In genomic region chr4:127647189-127647588, GRCm38 (mm10) we compare ENCODE assay signal across 16 mouse cellular contexts.
DNase-seq lines count a peak whose midpoint lies in the region; ATAC-seq and TF ChIP-seq lines count a peak whose summit lies in the region.
"Had no signal": no experiment of that assay in that cellular context is flagged by ENCODE, and none has a peak within 500 bp of the region (broad histone marks: within the 10 kb centered on the region; RNA-seq: fewer than 3 reads in every experiment).

No protein-coding gene starts in this region.

- H3K79me2 ChIP-seq in heart, adult 2 months (replicated peaks; ENCODE audit: control insufficient read depth, insufficient read depth, low read length) = no peaks in the 10 kb centered on the region

- ATAC-seq in lung, postnatal 0 days = no peak
- ATAC-seq: forebrain, postnatal 0 days had no signal

- no peak overlapping the region for H3K4me3 ChIP-seq in heart, adult 2 months
- H3K4me3 ChIP-seq in kidney, adult 2 months (ENCODE audit: insufficient read depth, low read depth, low read length) = no peak overlapping the region
- H3K4me3 ChIP-seq in lung, postnatal 0 days (ENCODE audit: low read depth, low read length) = no peak overlapping the region
- H3K4me3 ChIP-seq: embryonic facial prominence, embryonic 13.5 days; forebrain, embryonic 10.5 days; heart, embryonic 12.5 days; liver, embryonic 13.5 days; midbrain, embryonic 12.5 days had no signal

- H3K4me1 ChIP-seq in heart, adult 2 months (ENCODE audit: control insufficient read depth, insufficient read depth, low read length) = no peaks in the 10 kb centered on the region
- H3K4me1 ChIP-seq in kidney, adult 2 months (ENCODE audit: control insufficient read depth, insufficient read depth, low read length) = no peaks in the 10 kb centered on the region
- H3K4me1 ChIP-seq in lung, postnatal 0 days (ENCODE audit: insufficient read depth, low read depth, low read length) = no peaks in the 10 kb centered on the region
- H3K4me1 ChIP-seq: forebrain, embryonic 10.5 days; heart, embryonic 12.5 days; liver, embryonic 13.5 days; midbrain, embryonic 12.5 days had no signal

- intact Hi-C loops in heart, postnatal 10 days (cut with DNase I) = no loop called here
- intact Hi-C loops in heart, adult 2 months (cut with DNase I) = no loop called here

- DNase-seq in heart, postnatal 10 days = peak; percentile 5 to 8
- DNase-seq in heart, adult 2 months = no peak
- peak; percentile 41 for DNase-seq in kidney, postnatal 10 days
- DNase-seq in kidney, adult 2 months = no peak
- DNase-seq in lung, postnatal 0 days (ENCODE audit: low spot score) = peak; percentile 46
- no peak for DNase-seq in lung, postnatal 25 days (ENCODE audit: low spot score)
- peak; percentile 1 for DNase-seq in lung, postnatal 36 days
- DNase-seq in spleen, postnatal 10 days (ENCODE audit: low spot score in 2 of 2) = no peak
- DNase-seq: forebrain, postnatal 0 days; liver, embryonic 13.5 days; retina, postnatal 1 day; thymus, postnatal 36 days had no signal

- H3K4me2 ChIP-seq in lung, postnatal 0 days (replicated peaks; ENCODE audit: low read depth, low read length) = no peak overlapping the region
- H3K4me2 ChIP-seq: embryonic facial prominence, embryonic 13.5 days; heart, embryonic 12.5 days; liver, embryonic 13.5 days; midbrain, embryonic 12.5 days had no signal

- WGBS in heart, adult 2 months = 50% methylated on average over 8 of the region's 8 CpGs
- 56% methylated on average over 8 of the region's 8 CpGs for WGBS in kidney, adult 2 months
- WGBS in lung, postnatal 0 days = 22% methylated on average over 8 of the region's 8 CpGs

- no peaks in the 10 kb centered on the region for H3K9me3 ChIP-seq in lung, postnatal 0 days (ENCODE audit: low read length)
- H3K9me3 ChIP-seq: embryonic facial prominence, embryonic 13.5 days; forebrain, embryonic 10.5 days; heart, embryonic 12.5 days; liver, embryonic 13.5 days; midbrain, embryonic 12.5 days had no signal

- H3K9ac ChIP-seq in heart, adult 2 months (ENCODE audit: low read depth, low read length) = no peak overlapping the region
- no peak overlapping the region for H3K9ac ChIP-seq in lung, postnatal 0 days (replicated peaks; ENCODE audit: low read depth)
- H3K9ac ChIP-seq: embryonic facial prominence, embryonic 13.5 days; forebrain, postnatal 0 days; heart, embryonic 12.5 days; liver, embryonic 13.5 days; midbrain, embryonic 12.5 days had no signal

- no peak for TF ChIP-seq EP300 in heart, adult 2 months (IDR thresholded peaks at IDR 0.05; ENCODE audit: insufficient read depth, low read depth, low read length)
- TF ChIP-seq EP300 in lung, postnatal 0 days (IDR thresholded peaks at IDR 0.05) = no peak

- no peaks in the 10 kb centered on the region for H3K36me3 ChIP-seq in heart, adult 2 months (ENCODE audit: control insufficient read depth, insufficient read depth, low read length)
- no peaks in the 10 kb centered on the region for H3K36me3 ChIP-seq in kidney, adult 2 months (ENCODE audit: control insufficient read depth, insufficient read depth, low read length)
- no peaks in the 10 kb centered on the region for H3K36me3 ChIP-seq in lung, postnatal 0 days (ENCODE audit: insufficient read depth, low read length)
- H3K36me3 ChIP-seq: embryonic facial prominence, embryonic 13.5 days; forebrain, embryonic 10.5 days; heart, embryonic 12.5 days; liver, embryonic 13.5 days; midbrain, embryonic 12.5 days had no signal

- no peaks in the 10 kb centered on the region for H3K27me3 ChIP-seq in heart, adult 2 months (ENCODE audit: control insufficient read depth, insufficient read depth, low read length)
- no peaks in the 10 kb centered on the region for H3K27me3 ChIP-seq in kidney, adult 2 months (replicated peaks; ENCODE audit: control insufficient read depth, insufficient read depth, low read length)
- no peaks in the 10 kb centered on the region for H3K27me3 ChIP-seq in lung, postnatal 0 days (replicated peaks; ENCODE audit: insufficient read depth, low read length)
- H3K27me3 ChIP-seq: embryonic facial prominence, embryonic 13.5 days; heart, embryonic 12.5 days; liver, embryonic 13.5 days; midbrain, embryonic 12.5 days had no signal

- no peak overlapping the region for H3K27ac ChIP-seq in heart, adult 2 months
- no peak overlapping the region for H3K27ac ChIP-seq in kidney, adult 2 months (ENCODE audit: insufficient read depth, low read depth, low read length)
- no peak overlapping the region for H3K27ac ChIP-seq in lung, postnatal 0 days (ENCODE audit: low read length)
- H3K27ac ChIP-seq: embryonic facial prominence, embryonic 13.5 days; forebrain, embryonic 10.5 days; liver, embryonic 13.5 days; midbrain, embryonic 12.5 days had no signal

- TF ChIP-seq CTCF in heart, adult 2 months (IDR thresholded peaks at IDR 0.05) = no peak
- no peak for TF ChIP-seq CTCF in kidney, adult 2 months (conservative IDR thresholded peaks at IDR 0.05; ENCODE audit: insufficient read depth, insufficient read length, low read depth, low read length)
- no peak for TF ChIP-seq CTCF in lung, postnatal 0 days (IDR thresholded peaks at IDR 0.05)

- TF ChIP-seq POLR2A in heart, adult 2 months (IDR thresholded peaks at IDR 0.05; ENCODE audit: insufficient read depth, low read depth, low read length) = no peak
- TF ChIP-seq POLR2A in kidney, adult 2 months (IDR thresholded peaks at IDR 0.05; ENCODE audit: low read depth, low read length) = no peak

Comparison
In these comparisons a context has a peak if more than half of its experiments do, and no peak if none do; other contexts are left out.
1. DNase-seq: peak in heart, postnatal 10 days (2 of 2), kidney, postnatal 10 days (single experiment), lung, postnatal 0 days (single experiment) and lung, postnatal 36 days (single experiment); none in heart, adult 2 months (0 of 2), kidney, adult 2 months (single experiment), lung, postnatal 25 days (single experiment) and spleen, postnatal 10 days (0 of 2).